Mouse (Mus musculus) hindbrain, embryonic 12.5 days (tissue): ENCODE results near the gene Cracr2b. TPM values are rescaled to one million over a fixed set of nuclear protein-coding genes. Genes with fewer than 3 reads are reported as not detected.

Experiments
- ATAC-seq: fragments of 200-750 bp; cut with Nextera tagmentation; 2 replicates; pipeline ENCODE4 v1.8.0; 2017; ENCODE audit warnings: moderate TSS enrichment; ENCODE audit not compliant: low FRiP score
- H3K27ac ChIP-seq: fragments of 300-500 bp; sonication (generic); 2 replicates; pipeline ENCODE4 v1.5.1; 2016; ENCODE audit warnings: mild to moderate bottlenecking
- H3K27me3 ChIP-seq: fragments of 300-500 bp; sonication (generic); 2 replicates; pipeline ENCODE4 v1.6.1; 2016; ENCODE audit warnings: mild to moderate bottlenecking
- H3K36me3 ChIP-seq: fragments of 300-500 bp; sonication (generic); 2 replicates; pipeline ENCODE4 v1.6.1; 2016; ENCODE audit warnings: mild to moderate bottlenecking
- H3K4me1 ChIP-seq: fragments of 300-500 bp; sonication (generic); 2 replicates; pipeline ENCODE4 v1.6.1; 2016
- H3K4me2 ChIP-seq: fragments of 300-500 bp; sonication (generic); replicated peaks from 2 replicates; pipeline ENCODE4 v1.6.1; 2016; ENCODE audit warnings: mild to moderate bottlenecking
- H3K4me3 ChIP-seq: fragments of 300-500 bp; sonication (generic); 2 replicates; pipeline ENCODE4 v1.5.1; 2016; ENCODE audit warnings: mild to moderate bottlenecking
- H3K9ac ChIP-seq: fragments of 300-500 bp; sonication (generic); 2 replicates; pipeline ENCODE4 v1.6.1; 2016; ENCODE audit warnings: mild to moderate bottlenecking, moderate library complexity
- H3K9me3 ChIP-seq: fragments of 300-500 bp; sonication (generic); replicated peaks from 2 replicates; pipeline ENCODE4 v1.6.1; 2016; ENCODE audit warnings: mild to moderate bottlenecking
- whole genome bisulfite sequencing: fragments of 180-500 bp; shearing (Covaris S2); methylation state at CpG from one replicate; pipeline ENCODE4 v1.1.7; 2016; 5-methylcytosine and 5-hydroxymethylcytosine counted together
- polyA plus RNA-seq: library from polyadenylated mRNA; unstranded; fragments of >200 nt; fragmentation: Nextera tagmentation; extraction: Ambion mirVana; gene quantifications from 2 replicates; pipeline ENCODE4 v1.2.1, GENCODE M21; 2016

The Cracr2b gene
- polyA plus RNA-seq, 1 experiment from 2014 or later, result 7.7 TPM

- Histone ChIP-seq H3K9ac (no peak overlapping the region), H3K4me1 (peaks cover 41% of the 10 kb centered on the region), H3K27ac (peak overlapping the region; percentile 30), H3K4me2 (peak overlapping the region; percentile 84; the same call in 1 of the 2 replicates), H3K27me3 (peaks cover 30% of the 10 kb centered on the region), H3K9me3 (no peaks in the 10 kb centered on the region), H3K4me3 (peak overlapping the region; percentile 55), H3K36me3 (peaks cover 10% of the 10 kb centered on the region)
- ATAC-seq, result no peak
- WGBS, result 19% methylated on average over 7 of the region's 7 CpGs
Observed at GRCm38 (mm10) chr7:141476981-141477370, 16.1 kb downstream of the Cracr2b start.

DNA sequence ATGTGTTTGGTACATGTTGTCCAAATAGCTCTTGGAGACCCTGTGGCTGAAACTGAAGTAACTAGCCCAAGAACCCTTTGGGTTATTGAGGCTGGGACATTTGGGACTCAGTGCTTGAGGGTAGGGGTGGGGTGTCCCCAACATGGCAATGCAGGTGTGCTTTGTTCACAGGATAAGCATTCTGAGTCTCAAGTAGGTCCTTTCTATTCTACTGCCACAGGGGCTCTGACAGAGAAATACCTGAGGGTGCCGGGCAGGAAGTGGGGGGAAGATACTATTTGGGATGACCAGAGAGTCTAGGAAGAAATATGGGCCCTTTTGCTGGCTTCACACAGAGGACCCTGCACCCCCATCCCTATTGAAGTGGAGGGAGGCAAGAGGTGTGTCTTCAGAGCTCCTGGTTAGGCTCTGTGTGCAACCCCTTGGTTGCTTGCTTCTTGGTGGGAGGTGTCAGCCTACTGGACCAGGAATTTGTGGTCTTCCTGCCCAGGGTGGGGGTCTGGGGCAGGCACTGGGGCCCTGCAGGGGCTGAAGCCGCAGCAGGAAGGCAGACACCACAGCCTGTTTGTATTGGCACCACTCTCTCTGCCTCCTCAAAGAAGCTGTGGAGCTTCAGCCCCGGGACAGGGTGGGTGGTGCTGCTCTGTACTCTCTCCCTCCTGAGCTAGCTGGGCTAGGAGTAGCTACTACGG, 16.8 kb downstream of the Cracr2b start:
- Histone ChIP-seq H3K27me3 (peaks cover 36% of the 10 kb centered on the region), H3K4me2 (no peak overlapping the region), H3K4me1 (peaks cover 48% of the 10 kb centered on the region), H3K27ac (no peak overlapping the region), H3K36me3 (peaks cover 2% of the 10 kb centered on the region; the same call in 1 of the 2 replicates), H3K4me3 (no peak overlapping the region), H3K9me3 (no peaks in the 10 kb centered on the region), H3K9ac (no peak overlapping the region)
- no peak for ATAC-seq
- WGBS, result 67% methylated on average over 4 of the region's 4 CpGs

DNA sequence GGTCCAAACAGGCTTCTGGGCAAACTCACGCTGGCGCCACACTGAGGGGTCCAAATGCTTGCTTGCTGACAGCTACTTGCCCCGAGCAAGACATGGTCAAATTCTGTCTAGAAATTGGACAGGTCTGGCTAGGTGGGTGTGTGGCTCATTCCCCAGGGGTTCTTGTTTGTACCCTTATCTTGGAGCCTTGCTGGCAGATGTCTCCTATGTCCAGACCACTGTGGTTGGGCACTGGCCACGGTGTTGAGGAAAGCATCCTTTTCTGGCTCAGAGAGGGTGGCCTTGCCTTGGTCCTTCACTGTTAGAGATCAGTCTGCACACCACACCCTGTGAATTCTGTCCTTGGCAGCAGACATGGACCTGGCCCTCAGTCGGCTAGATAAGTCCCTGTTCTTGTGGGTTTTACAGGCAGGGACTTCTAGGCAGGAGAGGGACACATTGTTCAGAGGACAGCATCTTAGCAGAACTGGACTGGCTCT, 17.4 kb downstream of the Cracr2b start:
- Histone ChIP-seq H3K36me3 (no peaks in the 10 kb centered on the region), H3K4me2 (no peak overlapping the region), H3K9me3 (no peaks in the 10 kb centered on the region), H3K9ac (no peak overlapping the region), H3K27me3 (peaks cover 42% of the 10 kb centered on the region), H3K4me1 (peaks cover 50% of the 10 kb centered on the region), H3K27ac (no peak overlapping the region), H3K4me3 (no peak overlapping the region)
- no peak for ATAC-seq
- 77% methylated on average over 5 of the region's 5 CpGs for WGBS

DNA sequence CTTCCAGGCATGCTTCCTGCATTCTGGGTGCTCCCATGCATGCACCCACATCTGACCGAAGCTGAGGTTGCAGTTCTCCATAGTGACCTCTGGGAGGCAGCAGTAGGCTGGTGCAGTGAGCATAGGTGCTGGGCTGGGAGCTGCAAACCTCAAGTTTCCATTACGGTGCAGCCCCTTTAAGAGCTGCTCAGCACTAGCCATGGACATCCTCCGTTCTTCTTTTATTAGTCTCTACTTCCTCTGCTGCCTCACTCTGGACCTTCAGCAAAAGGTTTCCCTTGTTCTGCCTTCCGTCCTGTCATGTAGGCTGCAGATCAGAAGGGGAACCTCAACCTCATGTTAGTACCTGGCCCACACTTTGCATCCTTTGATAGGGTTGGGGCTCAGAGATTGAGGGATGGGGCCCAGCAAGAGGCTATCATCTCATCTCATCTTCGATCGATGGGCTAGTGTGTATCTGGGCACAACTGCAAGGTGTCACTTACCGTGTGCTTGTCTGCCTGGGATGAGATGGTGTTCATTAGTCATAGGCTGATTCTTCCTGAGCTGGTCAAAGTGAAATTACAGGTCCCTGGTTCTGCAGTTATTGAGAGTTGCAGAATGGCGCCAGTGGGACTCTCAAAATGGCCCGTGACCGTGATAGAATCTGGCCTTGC, 20.1 kb downstream of the Cracr2b start:
- peaks cover 42% of the 10 kb centered on the region for H3K27me3 ChIP-seq
- peak overlapping the region; percentile 64 for H3K4me3 ChIP-seq
- ATAC-seq, result peak; percentile 27
- H3K9me3 ChIP-seq, result no peaks in the 10 kb centered on the region
- no peaks in the 10 kb centered on the region for H3K36me3 ChIP-seq
- no peak overlapping the region for H3K27ac ChIP-seq
- peaks cover 32% of the 10 kb centered on the region for H3K4me1 ChIP-seq
- 9% methylated on average over 10 of the region's 10 CpGs for WGBS
- H3K9ac ChIP-seq, result 0 out of 2 replicates have a peak overlapping the region, but pooled peaks have one; percentile 65
- H3K4me2 ChIP-seq, result peak overlapping the region; percentile 93

DNA sequence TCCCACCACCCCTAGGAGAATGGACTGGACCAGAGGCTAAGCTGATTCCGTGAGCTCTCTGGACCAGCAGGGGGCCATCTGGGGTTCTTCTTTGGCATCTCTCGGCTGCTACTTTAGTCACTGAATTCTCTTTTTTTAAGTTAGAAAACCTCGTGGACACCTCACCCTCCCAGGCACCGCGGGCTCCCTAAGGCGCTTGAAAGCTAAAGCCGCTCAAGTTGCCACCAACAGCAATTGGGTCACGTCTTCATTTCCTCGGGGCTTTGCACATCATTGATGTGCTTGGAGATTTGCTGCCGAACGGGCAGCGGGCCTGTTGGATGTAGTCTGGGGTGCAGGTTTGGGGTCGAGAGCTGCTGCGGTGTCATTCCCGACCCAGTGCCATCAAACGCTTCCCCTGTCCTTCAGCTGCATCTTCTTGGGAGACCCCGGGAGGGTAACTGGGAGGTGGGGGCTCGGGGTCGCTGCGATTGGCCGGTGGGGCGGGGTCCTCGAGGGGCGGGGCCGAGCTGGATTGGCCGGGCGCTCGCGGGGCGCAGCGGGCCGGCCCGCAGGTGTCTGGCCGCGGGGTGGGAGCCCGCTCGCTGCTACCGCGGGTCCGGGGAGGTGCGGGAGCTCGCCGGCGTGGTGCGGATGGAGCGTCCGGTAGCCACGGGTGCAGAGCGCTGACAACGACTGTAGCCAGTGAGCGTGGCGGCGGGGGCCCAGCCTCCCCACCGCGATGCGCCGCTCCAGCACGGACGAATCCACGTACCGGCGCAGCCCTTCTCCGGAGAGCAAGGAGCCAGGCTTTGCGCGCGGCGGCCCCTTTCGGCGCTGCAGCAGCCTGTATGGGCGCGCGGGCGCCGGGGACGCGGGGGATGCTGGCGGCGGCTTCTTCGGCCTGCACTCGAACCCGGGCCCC, 20.9 kb downstream of the Cracr2b start:
- peak overlapping the region; percentile 17; the same call in 1 of the 2 replicates for H3K27ac ChIP-seq

DNA sequence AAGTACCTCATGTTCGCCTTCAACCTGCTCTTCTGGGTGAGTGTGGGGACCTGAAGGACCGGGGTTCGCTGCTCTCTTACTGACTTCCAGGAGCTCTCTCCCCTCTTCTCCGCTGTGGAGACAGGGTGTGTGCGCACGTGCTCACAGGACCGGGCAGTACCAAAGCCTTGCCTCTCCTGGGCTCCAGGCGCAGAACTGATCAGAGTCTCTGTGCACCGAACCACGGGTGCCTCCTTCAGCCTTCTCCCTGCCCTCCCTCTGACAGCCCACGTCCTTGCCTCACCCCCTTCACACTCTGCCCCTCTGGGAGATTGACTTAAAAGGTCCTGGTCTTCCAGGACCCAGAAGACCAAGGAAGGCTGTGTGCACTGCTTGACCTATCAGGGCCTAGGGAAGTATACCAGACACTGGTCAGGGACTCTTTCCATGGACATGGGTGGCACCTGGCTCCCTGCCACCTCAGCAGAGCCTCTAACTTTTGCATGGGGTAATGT, 21.7 kb downstream of the Cracr2b start:
- Histone ChIP-seq H3K4me1 (peaks cover 24% of the 10 kb centered on the region), H3K27me3 (peaks cover 26% of the 10 kb centered on the region), H3K4me3 (peak overlapping the region; percentile 64), H3K9me3 (no peaks in the 10 kb centered on the region), H3K4me2 (peak overlapping the region; percentile 93), H3K27ac (no peak overlapping the region), H3K36me3 (no peaks in the 10 kb centered on the region), H3K9ac (peak overlapping the region; percentile 65)
- ATAC-seq, result peak; percentile 14; the same call in 1 of the 2 replicates
- 5% methylated on average over 11 of the region's 11 CpGs for WGBS

More for the DNA sequence above, 20.9 kb downstream of the Cracr2b start:
- H3K4me3 ChIP-seq, result peak overlapping the region; percentile 64
- under 1% methylated on average over 81 of the region's 81 CpGs for WGBS
- H3K36me3 ChIP-seq, result no peaks in the 10 kb centered on the region
- peak overlapping the region; percentile 65 for H3K9ac ChIP-seq
- peaks cover 24% of the 10 kb centered on the region for H3K4me1 ChIP-seq
- H3K9me3 ChIP-seq, result no peaks in the 10 kb centered on the region
- H3K4me2 ChIP-seq, result peak overlapping the region; percentile 93
- H3K27me3 ChIP-seq, result peaks cover 34% of the 10 kb centered on the region
- peak; percentile 58 for ATAC-seq

DNA sequence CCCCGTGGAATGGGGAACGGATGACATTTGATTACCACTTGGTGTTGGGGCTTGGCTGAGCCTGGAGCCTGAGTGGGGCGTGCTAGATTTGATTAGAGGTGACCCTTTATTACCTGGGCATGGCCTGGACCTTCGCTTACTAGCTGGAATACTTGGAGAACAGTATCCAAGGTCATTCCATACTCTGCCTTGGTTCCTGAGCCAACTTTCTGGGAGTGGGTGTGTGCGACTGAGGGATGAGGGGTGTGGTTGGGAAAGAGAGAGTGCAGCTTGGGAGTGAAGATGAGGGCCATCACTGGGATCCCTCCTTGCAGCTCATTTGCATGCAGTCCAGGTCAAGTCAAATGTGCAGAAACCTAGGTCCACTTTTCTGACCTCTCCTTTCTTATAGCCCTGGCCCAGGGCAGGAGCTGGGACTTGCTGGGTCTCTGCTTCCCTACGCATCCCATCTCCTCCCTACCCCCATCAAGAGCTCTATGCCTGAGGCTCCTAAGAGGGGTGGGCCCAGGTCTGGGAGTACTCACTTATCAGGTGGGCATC, 22.3 kb downstream of the Cracr2b start:
- Histone ChIP-seq H3K27me3 (peaks cover 20% of the 10 kb centered on the region), H3K4me3 (peak overlapping the region; percentile 64; the same call in 1 of the 2 replicates), H3K9ac (peak overlapping the region; percentile 35), H3K4me1 (peaks cover 25% of the 10 kb centered on the region), H3K9me3 (no peaks in the 10 kb centered on the region), H3K4me2 (peak overlapping the region; percentile 93), H3K27ac (no peak overlapping the region), H3K36me3 (no peaks in the 10 kb centered on the region)
- no peak for ATAC-seq
- 79% methylated on average over 5 of the region's 6 CpGs for WGBS

DNA sequence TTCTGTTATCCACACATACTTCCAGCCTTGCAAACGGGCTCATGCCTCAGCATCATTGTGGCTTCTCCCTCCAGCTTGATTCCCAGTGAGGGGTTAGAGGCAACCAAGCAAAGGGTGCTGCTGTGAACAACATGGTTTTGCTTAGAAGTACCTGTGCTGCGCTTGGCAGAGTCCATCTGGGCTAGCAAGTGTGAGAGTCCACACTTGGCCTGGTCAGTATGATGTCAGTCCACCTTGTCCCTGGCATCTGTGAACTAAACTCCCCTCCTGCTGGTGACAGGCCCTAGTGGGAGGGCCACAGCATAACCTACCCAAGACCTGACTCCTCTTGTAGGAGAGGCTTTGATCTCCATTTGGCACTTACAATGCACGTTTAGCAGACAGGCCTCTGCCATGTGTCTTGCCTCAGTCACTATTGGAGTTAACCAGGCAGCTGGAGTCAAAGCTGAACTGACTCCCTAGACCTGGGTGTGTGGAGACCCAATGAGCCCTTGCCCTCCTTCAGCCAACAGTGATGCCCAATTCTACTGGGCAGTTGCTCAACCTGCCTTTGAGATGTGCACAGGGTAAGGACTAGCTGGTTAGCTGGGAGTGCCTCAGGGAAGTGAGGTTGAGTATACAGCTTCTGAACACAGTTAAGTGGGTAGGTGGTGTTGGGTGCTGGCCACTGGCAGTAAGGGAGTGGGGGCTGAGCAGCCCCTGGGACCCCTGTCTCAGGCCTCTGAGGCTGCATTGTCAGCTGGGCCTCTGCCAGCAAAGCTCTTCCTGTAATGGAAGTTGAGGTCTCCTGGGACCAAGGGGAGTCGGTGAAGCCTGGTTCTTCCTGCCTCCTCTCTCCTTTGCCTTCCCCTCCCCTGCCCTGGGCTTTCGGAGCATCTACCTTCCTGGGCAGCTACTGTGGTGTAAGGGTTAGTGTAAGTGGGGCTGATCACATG, 23.6 kb downstream of the Cracr2b start:
- H3K27ac ChIP-seq, result no peak overlapping the region
- peaks cover 18% of the 10 kb centered on the region for H3K27me3 ChIP-seq
- no peak overlapping the region for H3K4me2 ChIP-seq
- WGBS, result 73% methylated on average over 5 of the region's 5 CpGs
- H3K36me3 ChIP-seq, result no peaks in the 10 kb centered on the region
- no peak overlapping the region for H3K9ac ChIP-seq
- no peaks in the 10 kb centered on the region for H3K9me3 ChIP-seq
- H3K4me1 ChIP-seq, result peaks cover 25% of the 10 kb centered on the region
- no peak for ATAC-seq
- H3K4me3 ChIP-seq, result no peak overlapping the region

DNA sequence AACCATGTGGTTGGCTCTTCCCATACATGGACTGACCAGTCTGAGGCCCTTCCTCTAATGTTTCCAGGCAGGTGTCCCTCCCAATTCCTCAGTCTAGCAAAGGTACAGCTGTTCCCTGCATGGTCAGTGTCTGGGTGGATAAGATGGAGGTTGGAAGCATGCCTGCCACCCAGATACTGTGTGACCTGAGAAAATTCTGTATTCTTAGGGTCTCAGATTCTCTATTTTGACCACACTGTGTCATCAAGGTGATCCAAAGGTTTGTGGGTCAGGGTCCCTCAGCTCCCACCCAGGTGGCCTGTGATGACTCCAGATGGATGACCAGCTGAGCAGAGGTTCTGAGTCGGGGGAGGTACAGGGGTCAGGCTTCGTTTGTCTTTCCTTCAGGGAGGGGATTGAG, 24.3 kb downstream of the Cracr2b start:
- no peaks in the 10 kb centered on the region for H3K36me3 ChIP-seq
- H3K4me1 ChIP-seq, result peaks cover 25% of the 10 kb centered on the region
- no peaks in the 10 kb centered on the region for H3K9me3 ChIP-seq
- H3K4me3 ChIP-seq, result no peak overlapping the region
- WGBS, result 71% methylated on average over 2 of the region's 2 CpGs
- peaks cover 18% of the 10 kb centered on the region for H3K27me3 ChIP-seq
- no peak for ATAC-seq
- H3K27ac ChIP-seq, result no peak overlapping the region
- no peak overlapping the region for H3K4me2 ChIP-seq
- H3K9ac ChIP-seq, result no peak overlapping the region

- Histone ChIP-seq H3K9ac (no peak overlapping the region), H3K36me3 (no peaks in the 10 kb centered on the region), H3K4me1 (peaks cover 25% of the 10 kb centered on the region), H3K27ac (no peak overlapping the region), H3K27me3 (peaks cover 18% of the 10 kb centered on the region), H3K4me2 (no peak overlapping the region), H3K9me3 (no peaks in the 10 kb centered on the region), H3K4me3 (no peak overlapping the region)
- 85% methylated on average over 2 of the region's 2 CpGs for WGBS
- ATAC-seq, result no peak
Observed at GRCm38 (mm10) chr7:141485606-141486005, 24.7 kb downstream of the Cracr2b start.

GRCm38 (mm10) chr7:141486239-141486638, 25.3 kb downstream of the Cracr2b start:
- H3K27ac ChIP-seq, result no peak overlapping the region
- ATAC-seq, result no peak
- 100% methylated on average over 1 of the region's 1 CpGs for WGBS
- no peak overlapping the region for H3K4me3 ChIP-seq
- no peaks in the 10 kb centered on the region for H3K9me3 ChIP-seq
- no peak overlapping the region for H3K9ac ChIP-seq
- no peaks in the 10 kb centered on the region for H3K36me3 ChIP-seq
- H3K27me3 ChIP-seq, result peaks cover 18% of the 10 kb centered on the region
- H3K4me1 ChIP-seq, result peaks cover 21% of the 10 kb centered on the region
- H3K4me2 ChIP-seq, result no peak overlapping the region
